Mouse (Mus musculus) cerebellum, postnatal 4 days (tissue): ENCODE results near the gene Spcs2.

Experiments used
- DNase-seq, 2 experiments: peaks; one replicate each; pipeline ENCODE4 v3.0.0; 2022; ENCODE audit warnings: low spot score in 2 of 2, mixed read lengths in 1 of 2

The Spcs2 gene

DNA sequence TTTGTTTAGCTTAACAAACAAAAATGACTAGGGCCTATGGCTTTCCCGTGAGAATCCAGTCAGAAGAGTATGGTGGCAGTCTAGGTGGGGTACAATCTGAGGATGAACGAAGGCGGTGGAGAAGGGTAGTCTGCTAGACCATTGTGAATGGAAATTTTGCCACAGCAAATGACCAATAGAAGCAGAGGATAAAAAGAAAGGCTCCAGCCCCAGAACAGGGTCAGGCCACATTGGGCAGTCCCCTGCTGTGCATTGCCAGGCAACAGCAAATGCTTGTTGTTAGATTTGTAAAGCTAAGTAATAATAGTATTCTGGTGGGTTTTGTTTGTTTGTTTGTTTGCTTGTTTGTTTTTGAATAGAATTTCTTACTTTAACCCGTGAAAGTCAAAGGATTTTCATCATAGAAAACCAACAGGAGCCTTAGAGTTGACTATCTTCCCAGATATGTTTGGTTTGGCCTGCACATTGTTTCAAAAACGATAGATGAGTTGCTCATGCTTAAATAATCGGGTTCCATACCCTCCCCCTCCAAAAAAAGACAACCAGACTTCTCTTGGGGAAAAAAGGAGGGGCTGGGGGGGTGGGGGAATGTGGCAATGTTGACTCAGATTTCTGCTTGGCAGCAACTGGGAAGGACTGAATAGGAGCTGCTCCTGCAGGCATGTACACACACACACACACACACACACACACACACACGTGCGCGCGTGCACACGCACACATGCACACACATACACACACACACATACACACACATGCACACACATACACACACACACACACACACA is 1.2 kb upstream of the Spcs2 start:
- no peak for DNase-seq

DNA sequence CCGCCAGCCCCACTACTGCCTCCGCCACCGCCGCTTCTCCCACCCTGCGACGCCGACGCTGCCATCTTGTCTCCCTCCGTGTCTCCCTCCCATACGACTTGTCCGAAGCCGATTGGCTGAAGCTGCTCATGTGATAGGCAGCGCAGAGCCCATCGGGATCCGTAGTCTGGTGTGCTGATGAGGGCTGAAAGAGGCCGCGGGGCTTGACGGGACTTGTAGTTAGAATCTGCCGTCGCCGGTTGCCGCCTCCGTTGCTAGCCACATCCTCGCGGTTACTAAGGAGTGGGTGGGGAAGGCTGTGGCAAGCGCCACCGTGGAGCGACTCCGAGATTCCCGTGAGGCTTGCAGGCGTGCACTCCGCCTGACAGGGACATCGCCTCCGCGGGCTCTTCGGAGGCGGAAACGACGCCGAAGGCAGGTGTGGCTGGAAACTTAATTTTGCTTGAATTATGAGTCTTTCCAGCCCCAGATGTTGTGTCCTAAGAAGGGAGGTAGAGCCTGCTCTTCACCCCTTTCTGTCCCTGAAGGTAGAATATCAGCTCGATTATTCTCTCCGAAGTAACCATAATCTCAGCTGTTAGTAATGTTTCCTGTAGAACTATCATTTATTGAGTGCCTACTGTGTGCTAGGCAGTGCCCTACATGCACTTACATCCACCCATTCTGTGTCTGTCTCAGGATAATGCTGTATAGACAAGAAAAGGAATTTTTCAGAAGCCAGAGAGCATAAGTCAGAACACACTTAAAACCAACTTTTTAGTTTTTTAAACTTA is 4.3 kb downstream of the Spcs2 start, which contains the start of gene Xrra1:
Gene Xrra1 (plus strand): TSS at position 304 of the 773 bp plus-strand sequence.
- peak; percentile 89 to 93 for DNase-seq

DNA sequence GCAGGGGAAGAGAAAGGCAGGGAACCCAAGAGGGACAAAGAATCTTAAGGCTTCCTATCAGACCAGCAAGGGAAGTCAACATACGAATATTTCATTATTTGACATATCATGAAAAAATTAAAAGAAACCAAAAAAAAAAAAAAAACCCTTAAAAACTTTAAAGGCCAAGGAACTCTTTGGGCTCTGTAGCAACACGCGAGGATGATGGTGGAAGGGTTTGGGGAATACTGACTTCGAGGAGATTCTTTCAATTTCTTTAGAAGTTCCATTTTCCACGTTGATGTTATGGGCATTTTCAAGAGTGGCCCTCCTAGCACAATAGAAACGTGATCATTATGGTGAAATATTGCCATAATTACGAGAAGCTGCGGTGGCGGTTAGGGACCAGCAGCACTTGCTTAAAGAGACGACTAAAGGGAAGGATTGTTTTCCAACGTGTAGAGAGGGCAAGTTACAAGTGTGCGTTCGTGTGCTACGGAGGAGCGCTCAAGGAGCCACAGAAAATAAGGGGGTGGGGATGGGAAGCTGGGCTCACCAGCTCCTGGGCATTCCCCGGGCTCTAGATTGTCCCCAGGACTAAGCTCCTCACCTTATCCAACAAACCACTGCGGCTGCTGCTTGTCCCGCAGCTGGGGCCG is 5.0 kb downstream of the Spcs2 start:
- DNase-seq: no peak

DNA sequence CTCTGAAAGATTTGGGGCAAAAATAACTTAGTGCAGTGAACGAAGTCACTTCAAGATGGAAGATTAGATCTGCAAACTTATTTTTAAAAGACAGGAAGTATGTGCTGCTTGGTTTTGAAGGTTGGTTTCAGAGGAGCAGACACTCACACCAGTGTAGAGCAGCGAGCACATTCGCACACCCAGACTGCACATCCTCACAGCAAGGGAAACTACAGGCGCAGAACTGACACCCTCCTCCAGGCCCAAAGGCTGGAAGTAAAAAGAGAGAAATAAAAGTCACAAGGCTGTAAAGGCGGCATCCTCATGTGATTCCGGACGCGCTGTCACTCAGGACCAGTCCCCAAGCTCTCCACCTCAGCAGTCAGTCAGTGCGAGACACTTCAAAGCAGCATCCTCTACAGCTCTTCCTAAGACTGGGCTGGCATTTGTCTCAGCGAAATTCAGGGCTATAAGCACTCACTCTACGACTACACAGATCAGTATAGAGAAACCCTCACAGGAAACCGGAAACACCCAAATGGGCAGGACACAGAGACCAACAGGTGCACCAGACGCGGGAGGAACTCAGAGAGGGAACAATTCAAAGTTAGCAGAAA is 6.9 kb downstream of the Spcs2 start:
- no peak for DNase-seq

DNA sequence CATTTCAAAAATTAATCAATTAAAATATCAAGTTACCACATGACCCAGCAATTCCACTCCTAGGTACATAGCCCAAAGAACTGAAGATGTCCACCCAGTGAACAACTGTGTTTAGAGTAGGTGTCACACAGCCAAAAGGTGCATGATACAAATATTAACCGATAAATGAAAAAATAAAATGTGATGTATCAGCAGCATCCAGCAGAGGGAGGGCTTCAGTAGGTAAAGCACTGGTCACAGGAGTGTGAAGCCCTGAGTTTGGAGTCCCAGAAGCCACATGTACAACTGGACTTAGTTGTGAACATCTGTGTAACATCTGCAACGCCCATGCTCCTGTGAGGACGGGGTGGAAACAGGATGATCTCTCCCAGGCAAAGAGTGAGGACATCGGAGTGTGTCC is 9.0 kb downstream of the Spcs2 start:
- DNase-seq: no peak

DNA sequence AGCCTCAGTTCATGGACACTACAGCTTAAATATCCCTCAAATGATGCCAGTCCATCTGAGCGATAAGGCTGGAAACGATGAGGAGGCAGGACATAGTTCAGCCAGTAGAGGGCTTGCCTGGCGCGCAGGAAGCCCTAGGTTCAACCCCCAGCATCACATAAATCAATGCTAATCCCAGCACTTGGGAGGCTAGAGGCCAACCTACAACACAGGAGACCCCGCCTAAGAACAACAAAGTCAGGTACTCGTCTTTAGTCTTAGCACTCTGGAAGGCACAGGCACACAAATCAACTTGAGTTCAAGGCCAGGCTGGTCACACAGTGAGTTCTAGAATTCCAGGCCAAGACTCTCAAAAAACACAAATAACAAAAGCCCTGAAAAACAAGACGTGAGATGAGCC is 9.9 kb downstream of the Spcs2 start:
- DNase-seq: no peak

DNA sequence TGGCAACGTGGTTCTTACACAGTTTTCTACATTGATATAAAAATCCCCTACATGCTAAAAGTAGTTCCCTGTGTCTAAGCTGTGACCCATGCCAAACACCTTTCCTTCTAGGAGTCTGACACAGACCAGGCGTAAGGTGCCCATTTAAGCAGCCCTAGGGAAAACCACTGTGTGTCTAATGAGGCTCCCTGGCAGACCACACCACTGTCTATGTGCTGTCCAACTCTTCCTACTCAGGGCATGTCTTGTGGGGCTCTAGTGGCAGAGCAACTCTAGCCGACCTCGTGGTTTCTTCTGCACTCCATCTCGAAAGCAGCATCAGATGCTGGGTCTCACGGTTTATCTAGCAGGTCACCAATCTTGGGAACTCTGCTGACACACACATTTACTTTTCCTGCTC is 11.6 kb downstream of the Spcs2 start:
- no peak for DNase-seq

DNA sequence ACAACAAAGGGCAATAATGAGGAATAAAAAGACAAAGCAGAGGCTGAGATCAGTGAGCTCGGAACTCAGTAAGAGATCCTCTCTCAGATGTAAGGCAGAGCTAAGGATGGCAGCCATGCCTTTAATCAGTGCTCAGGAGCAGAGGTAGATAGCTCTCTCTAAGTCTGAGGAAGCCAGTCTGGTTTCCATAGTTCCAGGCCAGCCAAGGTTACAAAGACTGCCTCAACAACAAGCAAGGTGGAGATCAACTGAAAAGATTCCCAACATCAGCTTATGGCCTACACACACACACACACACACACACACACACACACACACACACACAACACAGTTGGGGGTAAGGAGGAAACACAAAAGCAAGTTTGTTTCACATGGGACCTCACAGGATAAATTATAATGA is 12.1 kb downstream of the Spcs2 start:
- DNase-seq: no peak

DNA sequence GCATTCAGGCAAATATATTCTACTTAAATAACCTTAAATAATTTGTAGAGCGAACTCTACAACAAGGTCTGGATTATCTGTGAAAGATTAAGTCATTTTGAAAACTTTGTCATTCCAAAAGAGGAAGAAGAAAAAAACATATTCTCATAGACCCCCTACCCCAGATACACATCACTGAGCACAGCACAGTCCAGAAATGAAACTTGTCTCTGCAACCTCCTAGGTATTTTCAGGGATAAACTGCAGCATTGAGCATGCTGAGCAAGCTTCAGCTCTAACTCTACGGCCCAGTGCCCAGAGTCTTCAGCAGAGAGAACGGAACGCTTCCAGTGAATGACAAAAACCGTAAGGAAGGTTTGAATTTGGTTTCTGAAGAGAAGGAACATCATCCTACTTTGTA is 12.7 kb downstream of the Spcs2 start:
- DNase-seq: no peak

DNA sequence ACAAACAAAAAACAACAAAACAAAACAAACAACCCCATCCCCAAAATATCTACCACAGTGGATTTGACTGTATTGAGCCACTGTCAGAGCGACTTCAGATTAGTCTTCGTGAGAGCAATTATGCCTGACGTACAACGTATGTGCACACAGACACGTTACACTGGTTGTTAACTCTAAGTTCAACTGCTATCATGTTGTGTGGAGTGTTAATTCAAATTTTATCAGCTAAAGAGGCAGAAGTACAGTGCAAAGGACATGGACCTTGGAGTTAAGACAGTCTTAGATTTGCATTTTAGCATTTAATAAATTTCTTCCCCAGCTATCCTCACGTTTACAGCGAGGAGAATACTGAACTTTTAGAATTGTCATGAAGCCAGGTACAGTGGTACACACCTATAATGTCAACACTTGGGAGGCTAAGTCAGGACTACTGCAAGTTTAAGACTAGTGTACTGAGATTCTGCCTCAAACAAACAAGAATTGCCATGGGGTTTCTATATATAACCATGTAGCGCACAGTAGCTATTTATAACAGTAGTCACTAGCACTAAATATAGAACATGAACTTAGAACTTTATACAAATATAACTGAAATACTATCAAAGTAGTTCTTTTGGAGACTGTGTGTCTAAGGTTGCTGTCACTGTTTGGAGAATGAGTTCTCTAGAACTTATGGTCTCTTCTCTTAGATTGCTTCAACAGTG is 17.6 kb downstream of the Spcs2 start:
- DNase-seq: no peak

DNA sequence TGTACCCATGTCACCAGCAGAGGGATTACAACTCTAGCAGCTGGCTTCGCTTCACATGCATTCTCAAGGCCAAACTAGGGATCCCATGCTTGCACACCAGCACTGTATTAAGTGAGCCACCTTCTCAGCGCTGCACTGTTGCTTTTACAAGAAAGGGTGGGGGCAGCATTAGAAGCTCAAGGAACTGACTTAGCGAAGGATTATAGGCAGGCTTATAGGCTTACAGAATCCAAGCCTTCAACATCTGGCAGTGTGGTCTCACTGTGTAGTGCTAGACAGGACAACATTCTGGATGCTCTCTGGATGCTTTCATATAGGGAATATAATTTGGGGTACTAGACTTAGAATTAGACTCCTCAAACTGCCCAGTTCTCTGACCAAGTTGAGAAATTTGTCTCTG is 25.0 kb downstream of the Spcs2 start:
- DNase-seq: no peak

DNA sequence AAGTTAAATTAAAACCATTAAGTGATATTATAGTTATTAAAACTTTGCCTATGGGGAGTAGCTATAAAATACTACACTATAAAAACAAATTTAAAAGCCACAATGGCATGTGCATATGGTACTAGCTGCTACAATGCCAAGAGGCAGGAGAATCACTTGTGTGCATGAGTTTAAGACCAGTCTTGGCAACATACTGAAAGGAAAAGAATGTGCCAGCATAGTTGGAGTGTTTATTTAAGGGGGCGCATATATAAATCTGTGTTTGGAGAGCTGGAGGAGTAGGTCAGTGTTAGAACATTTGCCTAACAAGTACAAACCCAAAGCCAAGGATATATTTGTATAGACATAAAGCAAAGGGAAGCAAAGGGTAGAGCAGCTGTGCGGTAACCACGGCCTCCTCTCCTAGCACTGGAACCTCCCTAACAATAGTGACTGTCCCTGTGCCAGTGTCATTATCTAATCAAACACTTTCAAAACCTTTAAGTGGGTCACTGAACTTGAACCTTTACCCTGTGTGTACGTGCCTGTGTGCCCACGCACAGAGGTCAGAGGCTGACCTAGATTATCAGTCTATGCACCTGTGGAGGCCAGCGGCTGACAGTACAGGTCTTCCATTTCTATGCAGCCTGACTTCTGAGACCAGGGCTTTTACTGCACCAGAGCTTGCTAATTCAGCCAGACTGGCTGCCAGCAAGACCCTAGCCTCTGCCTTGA is 25.7 kb downstream of the Spcs2 start:
- DNase-seq: no peak

DNA sequence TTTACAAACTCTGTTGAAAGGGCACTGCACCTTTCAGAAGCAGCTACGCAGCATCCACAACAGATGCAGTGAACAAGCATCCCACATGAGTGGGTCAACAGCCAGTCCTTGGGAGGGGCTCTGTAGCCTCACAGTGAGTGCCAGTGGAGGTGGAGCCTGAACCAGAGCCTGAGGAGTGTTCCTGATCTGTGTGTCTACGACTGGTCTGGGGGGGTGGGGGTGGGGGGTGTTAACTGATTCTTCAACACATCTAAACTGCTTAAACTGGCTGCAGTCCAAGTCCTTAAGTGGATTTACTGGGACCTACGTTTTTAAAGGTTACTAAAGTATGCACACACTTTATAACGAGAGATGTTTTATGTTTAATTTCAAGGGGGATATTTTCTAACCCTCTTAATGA is 26.5 kb downstream of the Spcs2 start:
- no peak for DNase-seq

DNA sequence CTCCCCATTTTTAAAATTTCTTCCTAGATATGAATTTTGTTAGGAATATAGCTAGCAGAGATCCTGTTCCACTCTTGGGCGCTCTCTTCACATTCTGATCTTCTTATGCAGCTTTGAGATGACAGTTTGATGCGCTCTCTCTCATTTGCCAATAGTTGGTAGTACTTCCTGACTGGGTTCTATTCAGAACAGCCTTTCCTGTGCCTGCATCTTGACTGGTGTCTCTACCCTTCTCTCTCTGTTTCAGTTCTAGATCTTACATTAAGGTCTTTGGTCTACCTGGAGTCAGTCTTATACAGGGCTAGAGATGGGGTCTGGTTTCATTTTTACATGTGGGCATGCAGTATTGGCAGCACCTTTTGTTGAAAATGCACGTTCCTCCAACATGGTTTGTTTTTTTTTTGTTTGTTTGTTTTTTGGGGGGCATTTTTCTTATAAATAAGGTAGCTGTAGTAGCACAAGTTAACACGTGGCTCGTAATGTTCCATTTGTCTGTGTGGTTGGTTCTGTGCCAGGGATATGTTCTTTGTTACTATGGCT is 28.9 kb downstream of the Spcs2 start:
- no peak for DNase-seq

DNA sequence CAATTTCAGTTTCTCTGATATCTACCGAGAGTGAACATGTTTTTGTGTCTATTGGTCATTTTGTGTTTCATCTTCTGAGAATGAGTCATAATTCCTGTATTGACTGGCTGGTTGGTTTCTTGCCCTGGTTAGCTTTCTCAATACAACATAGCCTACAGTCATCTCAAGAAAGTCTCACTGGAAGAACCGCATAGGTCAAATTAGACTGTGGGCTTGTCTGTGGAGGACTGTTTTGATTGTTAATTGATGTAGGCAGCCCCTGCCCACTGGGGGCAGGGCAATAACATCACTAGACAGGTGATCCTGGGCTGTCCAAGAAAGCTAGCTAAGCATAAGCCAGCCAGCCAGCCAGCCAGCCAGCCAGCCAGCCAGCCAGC is 29.4 kb downstream of the Spcs2 start:
- DNase-seq: no peak

DNA sequence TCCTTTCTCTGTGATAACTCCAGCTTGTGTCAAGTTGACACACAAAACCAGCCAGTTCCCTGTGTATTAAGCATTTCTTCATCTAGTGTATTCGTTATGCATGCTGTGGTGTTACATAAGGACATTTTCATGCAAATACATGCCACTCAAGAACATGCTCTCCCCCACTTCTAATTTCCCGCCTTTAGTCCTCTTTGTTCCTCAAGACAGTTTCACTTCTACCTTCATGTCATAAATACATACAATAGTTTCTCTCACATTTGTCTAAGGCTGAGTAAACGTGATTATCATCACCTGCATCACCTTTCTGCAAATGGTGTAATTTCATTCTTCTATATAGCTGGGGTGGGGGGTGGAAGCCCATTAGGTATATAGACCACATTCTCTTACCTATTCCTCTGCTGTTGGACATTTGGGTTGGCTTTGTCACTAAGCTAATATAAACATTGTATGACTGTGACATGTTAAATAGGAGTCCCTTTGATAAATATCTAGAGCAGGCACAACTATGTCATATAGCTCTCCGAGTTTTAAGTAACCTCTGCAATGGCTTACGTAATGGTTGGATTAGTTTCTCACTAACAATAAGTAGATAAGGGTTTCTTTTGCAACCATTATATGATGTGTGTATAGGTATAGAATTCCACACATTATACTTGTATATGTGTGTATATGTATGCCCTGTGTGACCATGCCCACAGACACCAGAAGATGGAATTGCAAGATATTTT is 30.0 kb downstream of the Spcs2 start:
- DNase-seq: no peak

DNA sequence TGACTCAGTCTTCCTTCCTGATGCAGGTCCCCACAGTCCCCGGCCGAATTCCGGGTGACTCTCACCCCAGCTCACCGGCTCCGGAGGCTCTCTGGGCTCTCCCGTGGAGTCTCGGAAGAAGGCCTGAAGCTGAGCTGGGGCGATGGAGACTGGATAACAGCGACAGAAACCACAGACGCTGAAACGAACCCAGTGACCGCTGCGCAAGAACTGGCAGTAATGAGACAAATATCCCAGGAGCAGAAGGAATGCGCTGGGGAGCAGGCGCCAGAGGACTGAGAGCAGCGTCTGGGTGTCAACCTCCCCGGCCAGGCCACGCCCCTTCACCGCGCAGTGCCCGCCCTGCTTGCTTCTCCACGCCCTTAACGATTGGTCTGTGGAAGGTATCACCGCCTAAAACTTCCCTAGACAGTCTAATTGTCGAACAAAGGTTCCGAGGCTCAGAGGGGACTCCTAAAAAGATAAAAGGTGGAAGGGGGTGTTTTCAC is 35.1 kb downstream of the Spcs2 start, which contains the start of gene Neu3:
Gene Neu3 (minus strand): TSS at position 335 of the 488 bp plus-strand sequence.
- peak; percentile 72 to 87 for DNase-seq

DNA sequence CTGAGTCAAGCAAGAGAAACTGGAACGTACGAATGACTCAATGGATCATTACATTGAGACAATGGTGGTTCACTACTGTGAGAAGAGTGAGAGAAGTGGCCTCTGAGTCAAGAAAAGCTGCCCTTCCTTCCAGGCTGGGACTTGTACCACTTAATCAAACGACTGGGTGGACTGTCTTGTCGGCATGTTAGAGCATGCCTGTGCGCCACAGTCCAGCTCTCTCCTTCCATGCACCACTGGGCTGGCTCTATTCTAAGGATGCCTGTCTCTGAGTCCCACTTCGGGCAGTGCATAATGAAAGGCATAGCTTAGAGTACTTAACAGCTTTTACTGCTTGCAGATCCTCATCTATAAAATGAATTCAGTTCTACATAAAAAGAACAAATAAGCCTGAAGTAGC is 37.2 kb downstream of the Spcs2 start:
- DNase-seq: no peak

DNA sequence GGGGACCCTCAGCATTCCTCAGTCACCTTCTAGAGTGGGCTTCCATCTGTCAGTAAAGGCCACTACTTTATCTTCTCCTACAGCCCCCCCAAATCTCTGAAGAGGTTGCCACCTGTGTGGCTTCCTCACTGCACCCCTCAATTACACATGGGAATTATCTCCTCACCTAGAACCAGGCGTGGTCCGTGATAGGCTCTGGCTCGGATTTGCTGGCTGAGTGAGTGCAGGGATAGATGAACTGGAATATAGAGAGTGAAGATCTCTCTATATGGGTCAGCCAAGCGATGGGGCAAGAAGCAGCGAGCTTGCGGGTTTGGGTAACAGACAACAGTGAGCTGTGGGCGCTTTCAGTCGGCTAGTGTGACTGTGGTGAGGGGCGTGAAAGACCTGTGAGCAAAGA is 37.8 kb downstream of the Spcs2 start:
- no peak for DNase-seq
